Mouse (Mus musculus) ES-Bruce4 (cell line): ENCODE results near the gene Proser3. TPM values are rescaled to one million over a fixed set of nuclear protein-coding genes. Genes with fewer than 3 reads are reported as not detected.
A peak's percentile ranks its signal among the peaks of the same experiment; 100 is the strongest.

Experiments used
- H3K27ac ChIP-seq: 2 replicates; pipeline ENCODE4 v1.5.1; 2012; ENCODE audit warnings: low read length, inconsistent platforms; ENCODE audit not compliant: insufficient read depth
- H3K27me3 ChIP-seq: 2 replicates; pipeline ENCODE4 v1.6.1; 2012; ENCODE audit warnings: mild to moderate bottlenecking, low read length, inconsistent platforms; ENCODE audit not compliant: control insufficient read depth, poor library complexity, insufficient read depth, severe bottlenecking
- H3K36me3 ChIP-seq: 2 replicates; pipeline ENCODE4 v1.6.1; 2012; ENCODE audit warnings: inconsistent platforms, mild to moderate bottlenecking, low read length, moderate library complexity; ENCODE audit not compliant: control insufficient read depth, poor library complexity, insufficient read depth, severe bottlenecking
- H3K4me1 ChIP-seq: one replicate; pipeline ENCODE4 v1.8.1; 2011; ENCODE audit warnings: low read length; ENCODE audit not compliant: control insufficient read depth, insufficient read depth
- H3K4me3 ChIP-seq: 2 replicates; pipeline ENCODE4 v1.5.1; 2011; ENCODE audit warnings: low read depth, mild to moderate bottlenecking, low read length
- H3K9ac ChIP-seq: 2 replicates; pipeline ENCODE4 v1.6.1; 2012; ENCODE audit warnings: low read depth, mild to moderate bottlenecking, inconsistent platforms; ENCODE audit not compliant: poor library complexity, severe bottlenecking
- H3K9me3 ChIP-seq: replicated peaks from 2 replicates; pipeline ENCODE4 v1.6.1; 2012; ENCODE audit warnings: mild to moderate bottlenecking, low read length, inconsistent platforms; ENCODE audit not compliant: control insufficient read depth, poor library complexity, insufficient read depth, severe bottlenecking
- CTCF ChIP-seq: IDR thresholded peaks from one replicate; pipeline ENCODE4 v1.8.1; 2011; ENCODE audit warnings: low read depth, low read length
- EP300 ChIP-seq: IDR thresholded peaks from 2 replicates; pipeline ENCODE4 v1.6.1; 2011; ENCODE audit warnings: low read depth, low read length; ENCODE audit not compliant: insufficient read depth
- POLR2A ChIP-seq: IDR thresholded peaks from one replicate; pipeline ENCODE4 v1.8.1; 2011; ENCODE audit warnings: low read length; ENCODE audit not compliant: insufficient read depth
- polyA plus RNA-seq: library from polyadenylated mRNA; stranded (reverse); fragments of >200 nt; gene quantifications from 2 replicates; pipeline ENCODE4 v1.2.4, GENCODE M21; 2011; ENCODE audit warnings: low read depth; ENCODE audit not compliant: missing spikeins, insufficient read depth, insufficient read length

Gene Proser3
- polyA plus RNA-seq, 1 experiment, result 17.3 TPM

- H3K27ac ChIP-seq, result peak overlapping the region; percentile 66
- H3K9me3 ChIP-seq, result no peaks in the 10 kb centered on the region
- H3K27me3 ChIP-seq, result no peaks in the 10 kb centered on the region
- peaks cover 7% of the 10 kb centered on the region for H3K4me1 ChIP-seq
- peak overlapping the region; percentile 78 for H3K9ac ChIP-seq
- H3K4me3 ChIP-seq, result peak overlapping the region; percentile 86
- H3K36me3 ChIP-seq, result peaks cover 19% of the 10 kb centered on the region
- TF ChIP-seq EP300 (no peak), CTCF (peak; percentile 70)
These were observed 37.6 kb upstream of the Proser3 start for GRCm38 (mm10) chr7:30589435-30590301.

DNA sequence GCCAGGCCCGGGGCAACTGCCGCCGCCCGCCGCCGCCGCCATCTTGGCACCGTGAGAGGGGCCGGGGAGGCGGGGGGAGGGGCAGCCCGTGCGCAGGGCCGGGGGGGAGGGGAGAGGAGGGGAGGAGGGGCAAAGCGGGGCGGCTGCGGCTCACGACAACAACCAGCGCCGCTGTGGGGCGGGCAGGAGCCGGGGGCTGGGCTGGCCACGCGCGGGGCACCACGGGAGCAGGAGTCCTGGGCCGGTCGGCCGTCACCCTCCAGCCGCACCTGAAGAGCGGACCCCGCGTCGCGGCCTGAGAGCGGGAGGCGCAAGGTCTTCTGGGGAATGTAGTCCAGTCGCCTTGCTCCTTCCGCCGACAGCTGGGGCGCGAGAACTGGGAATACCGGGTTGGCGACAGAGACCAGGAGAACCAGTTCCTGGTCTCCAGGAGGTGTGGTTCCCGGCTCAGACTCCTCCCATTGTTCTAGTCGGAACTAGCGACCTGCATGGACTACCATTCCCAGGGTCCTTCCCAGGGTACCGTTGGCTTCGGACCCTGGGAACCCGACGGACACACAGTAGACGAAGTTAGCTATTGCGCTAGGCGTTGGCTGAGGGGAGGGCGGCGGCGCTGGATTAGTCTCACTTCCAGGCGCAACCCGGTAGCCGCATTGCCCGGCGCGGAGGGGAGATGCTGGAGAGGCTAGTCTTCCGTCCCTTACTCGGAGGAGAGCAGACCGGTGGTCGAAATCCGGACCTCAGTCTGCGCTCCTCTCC, 36.8 kb upstream of the Proser3 start, which contains the start of gene Kmt2b:
Gene Kmt2b, minus strand, starts transcription at position 51 of the 759 bp plus-strand sequence.
- Histone ChIP-seq H3K9ac (peak within 1 kb of the TSS; percentile 98), H3K27ac (peak within 1 kb of the TSS; percentile 66), H3K36me3 (peaks cover 25% of the 10 kb centered on the region), H3K9me3 (no peaks in the 10 kb centered on the region), H3K4me1 (peaks cover 4% of the 10 kb centered on the region), H3K4me3 (peak within 1 kb of the TSS; percentile 100), H3K27me3 (no peaks in the 10 kb centered on the region)
- TF ChIP-seq POLR2A, result no peak
- TF ChIP-seq CTCF, result no peak
- TF ChIP-seq EP300, result no peak

- Histone ChIP-seq H3K9me3 (no peaks in the 10 kb centered on the region), H3K4me3 (peak overlapping the region; percentile 100), H3K4me1 (peaks cover 3% of the 10 kb centered on the region), H3K9ac (peak overlapping the region; percentile 98), H3K36me3 (peaks cover 29% of the 10 kb centered on the region), H3K27ac (peak overlapping the region; percentile 38; the same call in 1 of the 2 replicates), H3K27me3 (no peaks in the 10 kb centered on the region)
- no peak for TF ChIP-seq EP300
- TF ChIP-seq CTCF, result no peak
- TF ChIP-seq POLR2A, result no peak
These were observed 36.0 kb upstream of the Proser3 start for GRCm38 (mm10) chr7:30587842-30588667.

DNA sequence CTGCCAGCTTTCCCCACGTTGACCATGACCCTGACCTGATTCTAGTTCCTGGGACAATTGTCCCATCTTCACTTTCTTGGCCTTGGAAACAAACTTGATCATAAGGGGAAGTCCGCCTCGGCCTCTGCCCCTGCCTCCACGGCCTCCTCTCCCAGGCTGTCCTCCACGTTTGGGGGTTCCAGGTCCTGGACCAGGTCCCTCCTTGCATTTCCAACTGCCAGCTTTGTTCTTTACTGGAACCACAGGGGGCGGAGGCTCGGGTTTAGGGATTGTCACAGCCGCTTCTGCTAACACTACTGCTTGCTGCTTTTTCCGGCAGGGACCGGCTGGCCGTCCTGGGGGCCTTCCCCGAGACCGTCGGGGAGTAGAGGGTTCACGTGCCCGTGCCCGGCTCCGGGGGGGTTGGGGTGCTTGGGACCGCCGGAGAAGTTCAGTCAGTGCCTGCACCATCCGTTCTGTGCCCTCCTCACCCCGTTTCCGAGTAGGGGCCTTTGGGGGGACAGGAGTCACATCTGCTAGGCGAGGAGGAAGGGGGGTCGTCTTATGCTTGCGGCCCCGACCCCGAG, 34.4 kb upstream of the Proser3 start:
- no peak overlapping the region for H3K4me3 ChIP-seq
- TF ChIP-seq CTCF, result no peak
- H3K9me3 ChIP-seq, result no peaks in the 10 kb centered on the region
- peaks cover 41% of the 10 kb centered on the region for H3K36me3 ChIP-seq
- H3K27me3 ChIP-seq, result no peaks in the 10 kb centered on the region
- peaks cover 3% of the 10 kb centered on the region for H3K4me1 ChIP-seq
- peak overlapping the region; percentile 98; the same call in 1 of the 2 replicates for H3K9ac ChIP-seq
- no peak overlapping the region for H3K27ac ChIP-seq

DNA sequence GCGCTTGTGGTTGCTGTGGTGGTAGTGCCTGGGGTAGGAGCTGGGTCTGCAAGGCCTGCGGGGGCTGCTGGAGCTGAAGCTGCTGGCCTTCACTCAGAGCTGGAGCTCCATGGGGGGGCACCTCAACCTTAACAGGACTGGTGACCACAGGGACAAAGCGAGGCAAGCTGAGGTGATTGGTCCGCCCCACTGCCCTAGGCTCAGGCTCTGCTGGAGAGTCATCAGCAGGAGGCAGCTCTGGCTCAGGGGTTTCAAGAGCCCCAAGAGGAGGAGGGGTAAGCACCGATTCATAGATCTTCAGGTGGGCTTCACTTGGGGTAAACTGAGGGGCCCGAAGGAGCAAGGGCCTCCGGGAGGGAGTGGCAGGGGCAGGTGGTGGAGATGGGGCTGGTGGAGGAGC, 33.1 kb upstream of the Proser3 start:
- Histone ChIP-seq H3K9ac (no peak overlapping the region), H3K4me3 (no peak overlapping the region), H3K9me3 (no peaks in the 10 kb centered on the region), H3K4me1 (peaks cover under 1% of the 10 kb centered on the region), H3K27ac (no peak overlapping the region), H3K36me3 (peaks cover 50% of the 10 kb centered on the region), H3K27me3 (no peaks in the 10 kb centered on the region)
- TF ChIP-seq POLR2A (no peak), EP300 (no peak), CTCF (no peak)
